Mouse (Mus musculus): ENCODE data around the gene Cda. TPM values are rescaled to one million over a fixed set of nuclear protein-coding genes. Genes with fewer than 3 reads are reported as not detected.
A peak's percentile ranks its signal among the peaks of the same experiment; 100 is the strongest.

The Cda gene
- 1 to 10 TPM; 2.1 to 2.4 TPM for total RNA-seq (2021)
- long read RNA-seq, experiment 1, partial matches to known transcripts: 0 of 1 reads
- long read RNA-seq, experiment 1, other reads (novel, unspliced or antisense): 1 of 1 reads
- long read RNA-seq, experiment 2, partial matches to known transcripts: 1 of 3 reads
- long read RNA-seq, experiment 2, other reads (novel, unspliced or antisense): 0 of 3 reads

GRCm38 (mm10) chr4:138367641-138368497 lies at the start of gene Cda:
Gene Cda, minus strand, starts transcription at chr4:138367992.
- peak; percentile 42 to 77 for DNase-seq (ENCODE audit: low spot score in 2 of 2)

DNA sequence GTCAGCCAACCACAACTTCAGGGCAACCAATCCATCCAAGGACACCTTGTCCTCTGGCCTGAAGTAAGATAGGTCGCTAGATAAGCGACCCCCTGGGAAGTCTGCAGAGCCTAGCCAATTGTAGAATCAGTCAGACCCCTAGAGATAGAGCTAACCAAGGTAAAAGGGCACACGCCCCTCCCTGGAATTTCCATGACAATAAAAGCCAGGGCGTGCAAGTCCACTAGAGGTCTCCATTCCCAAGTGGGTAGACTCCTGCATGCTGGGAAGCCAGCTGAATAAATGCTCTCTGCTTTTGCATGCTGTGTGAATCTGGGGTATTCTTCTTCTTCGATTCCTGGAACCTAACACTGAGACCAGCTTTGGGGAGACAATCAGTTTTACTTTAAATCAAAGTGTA lies 48.6 kb upstream of the Cda start:
- DNase-seq (ENCODE audit: low spot score in 2 of 2): no peak

DNA sequence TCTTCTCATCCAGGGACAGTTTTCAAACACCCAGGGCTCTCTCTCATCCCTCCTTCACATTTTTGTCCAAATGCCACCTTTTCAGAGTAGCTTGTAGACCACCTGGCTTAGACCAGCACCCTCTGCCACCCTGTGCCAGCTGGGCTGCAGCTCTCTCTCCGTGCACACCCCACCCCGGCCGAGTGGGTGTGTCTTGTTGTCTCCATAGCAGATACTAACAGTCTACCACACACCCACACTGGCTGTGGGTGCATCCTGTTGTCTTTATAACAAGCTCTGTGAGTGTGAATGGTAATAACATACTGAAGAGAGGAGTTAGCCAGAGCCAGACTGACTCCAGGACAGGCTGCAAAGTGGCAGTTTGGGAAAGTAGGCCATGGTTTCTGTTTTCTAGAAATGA lies 48.2 kb upstream of the Cda start:
- DNase-seq (ENCODE audit: low spot score in 2 of 2): no peak

- no peak for DNase-seq (ENCODE audit: low spot score in 2 of 2)
Observed at GRCm38 (mm10) chr4:138414725-138415124, 46.9 kb upstream of the Cda start.

DNA sequence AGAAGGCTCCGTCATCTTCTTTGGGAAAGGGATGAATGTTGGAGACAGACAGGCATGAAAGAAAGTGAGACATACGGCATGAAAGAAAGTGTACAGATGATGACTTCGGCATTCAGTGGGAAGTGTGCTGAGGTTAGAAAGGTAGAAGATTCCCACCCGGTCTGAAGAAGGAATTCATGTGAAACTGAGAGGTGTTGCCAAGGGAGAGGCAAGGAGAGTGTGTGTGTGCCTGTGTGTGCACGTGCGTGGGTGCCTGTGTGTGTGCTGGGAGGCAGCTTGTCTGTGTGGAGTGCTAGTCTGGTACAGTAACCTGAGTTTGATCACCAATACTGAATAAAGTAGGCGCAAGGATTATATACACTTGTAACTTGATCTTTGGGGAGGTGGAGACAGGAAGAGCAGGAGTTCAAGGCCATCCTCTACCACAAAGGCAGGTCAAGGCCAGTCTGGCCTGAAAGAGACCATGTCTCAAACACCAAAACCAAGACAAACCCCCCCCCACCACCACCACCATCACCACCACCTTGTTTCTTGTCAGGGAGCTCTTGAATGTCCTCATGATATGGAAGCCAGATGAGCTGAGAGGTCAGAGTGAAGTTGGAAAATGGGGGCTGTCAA lies 43.8 kb upstream of the Cda start:
- DNase-seq (ENCODE audit: low spot score in 2 of 2): no peak

DNA sequence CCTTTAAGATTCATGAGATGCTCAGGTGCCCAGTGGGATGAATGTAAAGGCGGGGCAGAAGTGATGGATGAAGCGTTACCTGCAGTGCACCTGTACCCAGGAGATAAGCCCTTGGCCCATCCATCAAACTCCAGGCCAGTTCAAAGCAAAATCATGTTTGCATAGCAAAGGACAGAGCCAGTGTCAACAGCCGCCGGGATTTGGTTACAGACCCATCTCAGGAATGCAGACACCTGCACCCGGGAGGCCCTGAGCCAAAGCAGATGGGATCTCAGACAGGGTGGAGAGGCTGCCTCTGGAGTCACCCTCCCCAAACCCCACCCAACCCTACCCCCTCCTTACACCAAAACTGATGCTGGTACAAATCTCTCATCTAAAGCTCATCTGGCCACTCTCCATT lies 43.2 kb upstream of the Cda start:
- no peak for DNase-seq (ENCODE audit: low spot score in 2 of 2)

GRCm38 (mm10) chr4:138407479-138408194 lies 39.8 kb upstream of the Cda start:
- DNase-seq (ENCODE audit: low spot score in 2 of 2): no peak

GRCm38 (mm10) chr4:138404806-138405205 lies 37.0 kb upstream of the Cda start:
- DNase-seq (ENCODE audit: low spot score in 2 of 2): no peak

GRCm38 (mm10) chr4:138396711-138397110 lies 28.9 kb upstream of the Cda start:
- DNase-seq (ENCODE audit: low spot score in 2 of 2): no peak

DNA sequence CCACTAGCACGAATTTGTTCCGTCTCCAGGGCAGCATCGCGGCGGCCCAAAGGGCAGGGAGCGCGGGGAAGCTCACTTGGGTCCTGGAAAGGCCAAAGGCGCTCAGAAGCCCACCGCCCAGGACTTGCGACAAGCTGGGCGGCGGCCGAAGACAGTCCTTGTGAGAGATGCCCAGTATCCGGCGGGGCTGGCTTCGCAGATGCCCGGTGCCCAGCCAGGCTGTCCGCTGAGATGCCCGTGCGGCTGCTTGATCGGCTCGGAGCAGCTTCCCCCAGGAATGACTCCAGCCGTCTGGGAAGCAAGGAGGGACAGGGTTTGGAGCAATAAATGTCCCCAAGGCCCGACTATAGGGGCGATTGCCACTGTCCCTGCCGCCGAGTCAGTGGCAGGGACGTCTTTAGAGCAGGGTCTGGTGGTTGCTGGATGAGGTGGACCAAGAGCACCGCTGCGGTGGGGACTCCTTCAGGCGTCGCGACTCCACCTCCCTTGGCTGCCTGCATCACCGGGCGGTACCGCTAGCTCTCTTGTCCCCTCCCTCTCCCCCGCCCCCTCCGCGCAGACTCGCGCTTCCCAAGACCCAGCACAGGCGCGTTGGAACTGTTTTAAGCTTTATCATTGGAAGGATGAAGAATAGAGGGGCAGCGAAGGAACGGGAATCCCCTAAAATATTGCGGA lies 28.3 kb upstream of the Cda start, which contains the start of gene Fam43b:
Gene Fam43b (minus strand): TSS at position 558 of the 675 bp plus-strand sequence.
- DNase-seq (ENCODE audit: low spot score in 2 of 2): no peak

DNA sequence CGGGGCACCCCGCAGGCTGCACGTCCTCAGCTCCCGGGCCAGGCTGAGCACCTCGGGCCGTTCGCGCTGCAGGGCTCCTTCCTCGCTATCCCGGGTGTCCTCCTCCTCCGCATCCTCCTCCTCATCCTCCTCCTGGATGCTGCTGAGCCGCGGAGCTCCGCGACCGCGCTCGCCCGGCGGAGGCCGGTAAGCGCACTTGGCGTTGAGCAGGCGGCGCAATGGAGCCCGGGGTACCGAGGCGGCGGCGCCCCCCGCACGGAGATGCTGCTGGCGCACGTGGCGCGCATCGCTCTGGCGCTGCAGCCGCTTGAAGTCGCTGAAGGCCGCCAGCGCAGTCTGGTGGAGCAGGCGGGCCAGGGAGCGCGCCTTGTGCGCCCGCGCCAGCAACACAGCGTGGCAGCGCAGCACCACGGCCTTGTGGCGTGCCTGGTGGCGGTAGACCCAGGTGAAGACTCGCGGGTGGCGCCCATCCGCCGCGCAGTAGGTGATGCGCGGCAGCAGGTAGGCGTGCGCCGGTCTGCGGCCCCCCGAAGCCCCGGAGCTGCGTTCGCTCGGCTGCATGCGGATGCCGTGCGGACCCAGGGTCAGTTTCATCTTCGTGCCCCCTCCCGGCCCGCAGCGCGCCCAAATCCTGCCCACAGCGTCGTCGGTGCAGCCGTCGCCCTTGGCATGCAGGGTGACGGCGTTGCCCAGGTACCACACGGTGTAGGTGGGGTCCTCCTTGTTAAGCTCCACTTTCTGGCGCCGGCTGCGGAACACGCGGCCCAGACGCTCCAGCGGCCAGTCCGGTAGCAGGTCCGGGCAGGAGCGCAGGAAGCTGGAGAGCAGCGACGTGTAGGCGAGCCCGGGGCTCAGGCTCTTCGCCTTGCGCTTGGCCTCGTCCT lies 27.5 kb upstream of the Cda start:
- DNase-seq (ENCODE audit: low spot score in 2 of 2): no peak

DNA sequence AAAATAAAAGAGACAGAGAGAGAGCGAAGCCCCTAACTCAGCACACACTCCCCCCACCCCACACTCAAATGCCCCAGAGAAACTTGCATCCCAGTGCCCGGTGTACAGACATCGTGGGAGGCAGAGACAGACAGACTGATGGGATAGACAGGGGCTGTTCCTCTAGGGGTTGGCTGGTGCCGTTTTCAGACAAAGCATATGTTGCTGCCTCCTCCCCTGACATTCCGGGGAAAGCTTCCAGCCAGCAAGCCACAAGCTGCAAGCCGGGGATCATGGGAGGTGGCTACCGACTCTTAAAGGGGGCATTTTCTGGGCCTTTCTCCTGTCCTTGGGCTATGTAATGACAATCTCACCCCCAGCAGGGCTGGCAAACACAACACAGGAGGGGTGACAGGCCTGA lies 25.9 kb upstream of the Cda start:
- DNase-seq (ENCODE audit: low spot score in 2 of 2): no peak

DNA sequence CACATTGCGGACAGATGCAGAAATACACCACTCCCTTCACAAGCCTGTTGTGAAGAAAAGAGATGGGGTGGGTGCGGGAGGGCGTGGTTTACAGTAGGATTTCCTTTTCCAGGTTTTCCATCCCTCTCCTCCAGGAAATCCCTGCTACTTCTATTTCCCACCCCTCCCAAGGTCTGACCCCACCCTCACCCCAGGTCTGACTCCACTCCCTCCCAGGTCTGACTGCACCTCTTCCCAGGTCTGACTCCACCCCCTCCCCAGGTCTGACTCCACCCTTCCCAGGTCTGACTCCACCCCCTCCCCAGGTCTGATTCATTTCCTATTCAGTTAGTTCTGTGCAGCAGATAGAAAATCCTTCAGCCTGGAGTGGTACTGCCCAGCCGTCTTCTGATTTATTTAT lies 16.0 kb upstream of the Cda start:
- no peak for DNase-seq (ENCODE audit: low spot score in 2 of 2)

GRCm38 (mm10) chr4:138382462-138382861 lies 14.7 kb upstream of the Cda start:
- no peak for DNase-seq (ENCODE audit: low spot score in 2 of 2)

- DNase-seq (ENCODE audit: low spot score in 2 of 2): no peak
Observed at GRCm38 (mm10) chr4:138380132-138380689, 12.4 kb upstream of the Cda start.

- DNase-seq (ENCODE audit: low spot score in 2 of 2): peak; percentile 43 to 55
Observed at GRCm38 (mm10) chr4:138379091-138379840, 11.5 kb upstream of the Cda start.

- no peak for DNase-seq (ENCODE audit: low spot score in 2 of 2)
Observed at GRCm38 (mm10) chr4:138377526-138377925, 9.7 kb upstream of the Cda start.

DNA sequence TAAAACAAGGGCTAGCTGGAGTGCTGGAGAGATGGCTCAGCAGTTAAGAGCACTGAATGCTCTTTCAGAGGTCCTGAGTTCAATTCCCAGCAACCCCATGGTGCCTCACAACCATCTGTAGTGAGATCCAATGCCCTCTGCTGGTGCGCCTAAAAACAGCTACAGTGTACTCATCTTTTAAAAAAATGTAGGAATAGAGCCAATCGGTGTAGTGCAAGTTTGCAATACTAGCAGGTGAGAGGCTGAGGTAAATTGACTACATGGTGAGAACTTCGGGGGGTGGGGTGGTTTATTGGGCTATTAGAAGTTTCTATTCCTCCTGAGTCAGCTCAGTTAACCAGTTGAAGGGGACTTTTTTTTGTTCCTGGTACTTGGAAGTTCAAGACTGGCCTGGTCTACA lies 7.3 kb upstream of the Cda start:
- DNase-seq (ENCODE audit: low spot score in 2 of 2): no peak

DNA sequence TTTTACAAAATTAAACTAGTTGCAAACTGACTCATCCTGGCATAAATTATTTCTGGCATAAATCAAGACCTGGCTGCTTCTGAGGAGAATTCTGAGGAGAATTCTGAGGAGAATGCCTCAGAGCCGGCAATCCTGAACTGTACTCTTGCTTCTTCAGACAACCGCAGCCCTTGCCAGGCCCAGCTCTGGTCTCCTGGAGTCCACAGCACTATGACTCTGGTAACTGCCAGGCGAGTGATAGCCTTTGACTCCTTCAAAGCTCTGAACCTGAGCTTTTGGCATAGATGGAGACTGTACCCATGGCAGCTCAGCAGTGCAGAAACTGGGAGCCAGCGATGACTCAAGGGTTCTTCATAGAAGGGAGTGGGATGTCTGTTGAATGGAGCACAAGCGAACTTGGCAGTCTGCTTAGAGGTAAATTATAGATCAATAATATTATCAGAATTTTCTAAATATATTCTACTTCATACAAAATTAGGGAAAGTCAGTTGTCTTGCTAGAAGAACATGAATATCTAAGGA lies 3.3 kb upstream of the Cda start:
- no peak for DNase-seq (ENCODE audit: low spot score in 2 of 2)
